Mouse (Mus musculus) brain, adult 2 months (tissue): ENCODE results near the gene Pax2.

Experiments used
- DNase-seq: peaks from one replicate; pipeline ENCODE4 v3.0.0; 2011; ENCODE audit warnings: low read depth, low spot score

The Pax2 gene

GRCm38 (mm10) chr19:44748271-44748670 lies 7.6 kb upstream of the Pax2 start:
- no peak for DNase-seq

GRCm38 (mm10) chr19:44749061-44749990 lies 6.5 kb upstream of the Pax2 start:
- DNase-seq = no peak

- DNase-seq = no peak
Observed at GRCm38 (mm10) chr19:44750051-44751041, 5.5 kb upstream of the Pax2 start.

- DNase-seq = no peak
Observed at GRCm38 (mm10) chr19:44751042-44751441, 4.8 kb upstream of the Pax2 start.

GRCm38 (mm10) chr19:44751551-44751950 lies 4.3 kb upstream of the Pax2 start:
- no peak for DNase-seq

- DNase-seq = no peak
Observed at GRCm38 (mm10) chr19:44752056-44752940, 3.5 kb upstream of the Pax2 start.

- DNase-seq = no peak
Observed at GRCm38 (mm10) chr19:44753361-44753760, 2.5 kb upstream of the Pax2 start.

- peak; percentile 59 for DNase-seq
Observed at GRCm38 (mm10) chr19:44754461-44755377, 1.1 kb upstream of the Pax2 start.

- DNase-seq = no peak
Observed at GRCm38 (mm10) chr19:44755378-44755692, 510 bp upstream of the Pax2 start.

GRCm38 (mm10) chr19:44756421-44757230 lies 781 bp downstream of the Pax2 start:
- DNase-seq = peak; percentile 22

GRCm38 (mm10) chr19:44757231-44757871 lies 1.5 kb downstream of the Pax2 start:
- DNase-seq = no peak

- no peak for DNase-seq
Observed at GRCm38 (mm10) chr19:44758846-44759245, 3.0 kb downstream of the Pax2 start.

GRCm38 (mm10) chr19:44759531-44760118 lies 3.8 kb downstream of the Pax2 start:
- DNase-seq = peak; percentile 19

- no peak for DNase-seq
Observed at GRCm38 (mm10) chr19:44760259-44761131, 4.7 kb downstream of the Pax2 start.

GRCm38 (mm10) chr19:44762121-44762621 lies 6.3 kb downstream of the Pax2 start:
- no peak for DNase-seq

GRCm38 (mm10) chr19:44770268-44771050 lies 14.6 kb downstream of the Pax2 start:
- DNase-seq = no peak
